16 mouse cellular contexts compared by ENCODE assay signal in the genomic region with DNA sequence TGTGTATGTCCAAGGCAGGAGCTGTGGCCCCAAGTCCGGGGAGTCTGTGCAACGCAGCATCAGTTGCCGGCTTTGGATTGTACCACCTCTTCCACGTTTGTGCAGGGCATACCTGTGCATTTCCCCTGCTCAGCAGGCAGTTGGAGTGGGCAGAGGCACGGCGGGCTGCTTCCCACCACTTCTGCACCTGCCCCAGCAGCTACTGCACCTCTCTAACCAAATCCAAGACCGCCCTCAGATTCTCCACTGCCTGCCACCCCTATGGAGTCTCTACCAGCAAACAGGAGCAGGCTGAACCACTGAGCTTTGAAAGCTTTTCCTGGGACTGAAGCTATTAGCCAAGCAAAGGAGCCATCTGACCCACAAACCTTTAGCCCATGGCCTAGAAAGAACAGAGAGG.
"Had no signal": no experiment of that assay in that cellular context is flagged by ENCODE, and none has a peak within 500 bp of the region (broad histone marks: within the 10 kb centered on the region; RNA-seq: fewer than 3 reads in every experiment).

No protein-coding gene starts in this region.

- DNase-seq: gastrocnemius, postnatal 14 days; gastrocnemius, postnatal 36 days; heart, adult 11 months; heart, adult 2 months; heart, postnatal 14 days; heart, postnatal 36 days; kidney, adult 11 months; kidney, adult 2 months; kidney, adult 9 months; kidney, postnatal 14 days; kidney, postnatal 36 days; layer of hippocampus, postnatal 36 days; left cerebral cortex, postnatal 4 days had no signal

- ATAC-seq: hindbrain, postnatal 0 days; intestine, embryonic 16.5 days; liver, embryonic 12.5 days had no signal
